Mouse (Mus musculus) urinary bladder, postnatal 36 days (tissue): ENCODE measurements around the gene Gprc5d.

Experiments
- DNase-seq, 2 experiments: peaks; one replicate each; pipeline ENCODE4 v3.0.0; 2022; ENCODE audit warnings: low spot score in 2 of 2, mixed read lengths in 1 of 2

Gene Gprc5d

DNA sequence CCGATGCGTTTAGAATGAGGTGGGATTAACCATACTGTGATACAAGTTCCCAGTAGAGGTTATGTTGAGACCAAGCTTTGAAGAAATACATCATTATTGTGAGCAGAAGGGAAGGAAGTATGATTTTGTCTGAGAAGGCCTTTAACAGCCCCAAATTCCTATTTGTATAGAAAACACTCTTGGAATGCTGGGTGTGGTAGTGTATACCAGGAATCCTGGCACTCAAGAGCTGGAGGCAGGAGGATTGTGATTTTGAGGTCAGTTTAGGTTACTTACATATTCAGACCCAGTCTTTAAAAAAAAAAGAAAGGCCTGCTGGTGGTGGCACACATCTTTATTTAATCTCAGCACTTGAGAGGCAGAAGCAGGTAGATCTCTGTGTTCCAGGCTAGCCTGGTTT, 47.7 kb downstream of the Gprc5d start:
- DNase-seq: no peak

DNA sequence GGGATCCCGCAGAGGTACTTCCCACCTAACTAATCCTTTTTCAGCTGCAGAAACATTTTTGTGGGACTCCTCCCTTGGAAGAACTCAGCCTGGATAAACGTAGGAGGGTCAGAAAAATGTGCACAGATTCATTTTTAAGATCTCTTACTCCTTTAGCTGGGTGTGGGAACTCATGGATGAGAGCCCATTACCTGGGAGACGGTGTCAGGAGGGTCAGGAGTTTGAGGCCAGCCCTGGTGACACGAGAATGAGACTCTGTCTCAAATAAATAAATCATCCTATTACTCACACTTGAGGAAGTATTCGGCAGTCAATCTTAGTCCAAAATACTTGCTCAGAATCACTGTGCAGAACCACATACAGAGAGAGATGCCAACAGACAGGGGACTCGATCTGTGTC, 48.2 kb downstream of the Gprc5d start:
- no peak for DNase-seq

DNA sequence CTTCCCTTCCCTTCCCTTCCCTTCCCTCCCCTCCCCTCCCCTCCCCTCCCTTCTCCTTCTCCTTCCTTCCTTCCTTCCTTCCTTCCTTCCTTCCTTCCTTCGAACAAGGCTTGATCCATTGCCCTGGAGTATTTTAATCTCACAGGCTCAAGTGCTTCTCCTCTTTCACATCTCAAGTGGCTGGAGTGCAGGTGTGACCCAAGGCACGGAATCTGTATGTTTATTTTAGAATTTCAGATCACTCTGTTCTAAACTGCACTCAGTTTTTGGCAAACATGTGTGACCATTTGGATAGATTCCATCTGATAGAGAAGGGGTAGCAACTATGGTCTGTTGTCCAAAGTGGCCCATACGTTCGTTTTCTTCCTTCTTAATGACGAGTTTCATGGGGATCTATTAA, 49.9 kb downstream of the Gprc5d start:
- DNase-seq: no peak

DNA sequence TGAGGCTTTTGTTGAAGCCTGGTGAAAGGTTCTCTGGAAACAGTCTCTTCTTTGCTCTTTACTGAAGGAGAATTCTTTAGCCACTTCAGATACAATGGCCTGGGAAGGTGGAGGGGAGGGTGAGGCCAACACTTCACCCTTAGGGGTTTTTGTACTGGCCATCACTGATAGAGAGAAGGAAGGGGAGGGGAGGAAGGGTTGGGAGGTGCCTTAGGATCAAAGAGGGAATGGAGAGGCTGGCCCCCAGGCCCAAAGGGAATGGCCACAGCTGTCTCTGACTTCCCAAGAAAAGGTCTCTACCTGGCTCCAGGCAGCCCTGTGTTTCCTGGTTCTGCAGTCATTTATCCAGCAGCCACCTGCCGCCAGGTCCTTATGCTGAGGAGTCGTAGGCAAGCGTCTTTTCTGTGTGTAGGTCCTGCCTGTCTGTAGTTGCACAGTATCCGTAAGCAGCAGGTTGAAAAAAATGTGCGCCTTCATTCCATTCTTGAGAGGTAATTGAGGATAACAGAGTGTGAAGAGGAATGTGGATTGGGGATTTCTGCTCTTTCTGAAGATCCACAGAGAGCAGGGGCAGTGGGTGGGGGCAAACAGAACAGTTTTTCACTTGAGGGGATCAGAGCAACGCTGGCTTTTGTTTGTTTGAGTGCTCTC, 51.2 kb downstream of the Gprc5d start:
- DNase-seq: no peak

DNA sequence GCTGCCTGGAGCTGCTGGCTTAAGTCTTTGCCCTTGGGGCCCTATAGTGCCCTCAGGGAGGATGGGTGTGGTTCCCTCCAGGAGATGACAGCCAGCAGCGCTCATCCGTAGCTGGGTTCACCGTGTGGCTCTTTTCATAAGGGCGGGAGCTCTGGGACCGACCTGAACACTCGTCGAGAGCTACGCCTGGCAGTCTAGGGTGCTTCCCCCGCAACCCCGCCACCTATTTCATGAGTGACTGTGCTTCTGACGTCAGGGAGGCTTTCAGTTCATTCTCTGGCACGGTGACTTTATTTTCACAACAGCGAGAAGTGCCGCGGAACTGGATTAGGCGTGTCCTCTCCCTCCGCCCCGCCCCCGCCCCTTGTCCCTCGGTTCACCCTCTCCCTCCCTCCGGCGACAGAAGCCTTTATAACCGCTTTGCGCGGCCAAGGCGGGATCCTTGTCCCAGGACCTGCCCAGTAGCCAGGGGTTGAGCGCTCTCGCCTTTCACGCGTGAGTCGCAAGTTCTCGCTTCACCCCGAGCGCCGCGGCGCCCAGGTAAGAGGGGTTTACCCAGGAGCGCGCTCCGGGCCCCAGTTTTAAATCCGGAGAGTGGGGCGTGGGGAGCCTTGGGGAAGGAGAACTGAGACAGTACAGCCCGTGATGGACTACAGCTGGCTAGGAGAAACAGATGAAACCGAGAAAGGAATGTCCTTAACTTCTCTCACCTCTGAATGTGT, 52.7 kb downstream of the Gprc5d start, which contains the start of gene Gprc5a:
Gene Gprc5a, plus strand, starts transcription at position 416 of the 722 bp plus-strand sequence.
- peak; percentile 39 to 46 for DNase-seq

DNA sequence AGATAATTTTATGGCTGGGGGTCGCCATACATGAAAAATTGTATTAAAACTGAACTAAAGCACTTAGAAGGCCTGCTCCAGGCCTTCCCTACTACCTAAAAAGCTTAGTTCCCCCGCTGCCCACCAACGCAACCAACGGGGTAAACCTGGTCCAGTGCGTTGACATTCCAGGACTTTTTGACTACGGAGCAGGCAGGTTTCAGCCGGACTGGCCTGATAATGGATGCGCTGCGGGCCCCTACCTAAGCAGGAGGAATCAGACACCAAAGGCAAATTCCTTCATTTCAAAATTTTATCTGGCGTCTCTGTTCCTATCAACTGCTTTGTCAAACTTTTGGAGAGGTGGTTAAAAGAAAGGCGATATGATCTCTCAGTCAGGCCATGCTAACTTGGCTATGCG, 53.5 kb downstream of the Gprc5d start:
- DNase-seq: no peak

DNA sequence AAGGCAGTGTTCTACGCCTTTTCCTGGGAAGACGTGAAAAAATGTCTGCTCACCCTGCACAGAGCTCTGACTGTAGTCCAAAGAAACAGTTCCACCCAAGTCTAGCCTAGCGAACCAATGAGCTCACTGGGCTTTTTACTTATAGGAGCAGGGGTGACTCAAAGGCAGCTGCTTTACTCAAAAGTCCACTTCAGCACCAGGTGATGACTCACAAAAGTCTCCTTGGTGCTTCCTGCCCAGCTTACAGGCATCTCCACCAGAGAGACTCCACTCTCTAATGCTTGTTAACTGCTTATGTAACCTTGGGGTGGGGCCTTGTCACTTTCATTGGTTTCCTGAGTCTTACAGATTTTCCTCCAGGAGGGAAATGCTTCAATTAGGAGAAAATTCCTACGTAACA, 57.4 kb downstream of the Gprc5d start:
- DNase-seq: no peak
